Mouse (Mus musculus) intestine, embryonic 14.5 days (tissue): ENCODE data around the gene Nrros. TPM values are rescaled to one million over a fixed set of nuclear protein-coding genes. Genes with fewer than 3 reads are reported as not detected.

Experiments used
- ATAC-seq: fragments of 200-750 bp; cut with Nextera tagmentation; replicated peaks from 2 replicates; pipeline ENCODE4 v1.8.0; 2017; ENCODE audit warnings: low read depth, moderate number of reproducible peaks, moderate TSS enrichment, moderate library complexity; ENCODE audit not compliant: low FRiP score, low TSS enrichment
- DNase-seq: peaks from one replicate; pipeline ENCODE4 v3.0.0-alpha.2; 2018; ENCODE audit warnings: low spot score
- H3K27ac ChIP-seq: fragments of 300-500 bp; sonication (generic); 2 replicates; pipeline ENCODE4 v1.5.1; 2014; ENCODE audit warnings: low read depth, mild to moderate bottlenecking, control low read depth
- H3K27me3 ChIP-seq: fragments of 300-500 bp; sonication (generic); replicated peaks from 2 replicates; pipeline ENCODE4 v1.6.1; 2014; ENCODE audit warnings: low read length, control low read depth; ENCODE audit not compliant: control insufficient read depth, insufficient read depth
- H3K36me3 ChIP-seq: fragments of 300-500 bp; sonication (generic); 2 replicates; pipeline ENCODE4 v1.6.1; 2014; ENCODE audit warnings: low read length, control low read depth; ENCODE audit not compliant: control insufficient read depth, insufficient read depth
- H3K4me1 ChIP-seq: fragments of 300-500 bp; sonication (generic); replicated peaks from 2 replicates; pipeline ENCODE4 v1.6.1; 2014; ENCODE audit warnings: low read length, control low read depth, mixed read lengths; ENCODE audit not compliant: control insufficient read depth, insufficient read depth
- H3K4me2 ChIP-seq: fragments of 300-500 bp; sonication (generic); 2 replicates; pipeline ENCODE4 v1.6.1; 2014; ENCODE audit warnings: low read length
- H3K4me3 ChIP-seq: fragments of 300-500 bp; sonication (generic); 2 replicates; pipeline ENCODE4 v1.5.1; 2014; ENCODE audit warnings: low read depth, low read length, control low read depth, mixed read lengths
- H3K9ac ChIP-seq: fragments of 300-500 bp; sonication (generic); 2 replicates; pipeline ENCODE4 v1.6.1; 2014; ENCODE audit warnings: mild to moderate bottlenecking, low read length
- H3K9me3 ChIP-seq: fragments of 300-500 bp; sonication (generic); 2 replicates; pipeline ENCODE4 v1.6.1; 2016; ENCODE audit warnings: low read length, control low read depth; ENCODE audit not compliant: control insufficient read depth
- WGBS: fragments of 180-500 bp; shearing (Covaris S2); extraction: QIAGEN DNeasy Blood & Tissue Kit; methylation state at CpG from one replicate; pipeline ENCODE4 v1.1.7; 2014; 5-methylcytosine and 5-hydroxymethylcytosine counted together
- polyA plus RNA-seq: library from polyadenylated mRNA; unstranded; fragments of >200 nt; fragmentation: Nextera tagmentation; extraction: Ambion mirVana; gene quantifications from 2 replicates; pipeline ENCODE4 v1.2.1, GENCODE M21; 2014

Gene Nrros
- polyA plus RNA-seq, 1 experiment from 2014 or later, result 15.7 TPM

DNA sequence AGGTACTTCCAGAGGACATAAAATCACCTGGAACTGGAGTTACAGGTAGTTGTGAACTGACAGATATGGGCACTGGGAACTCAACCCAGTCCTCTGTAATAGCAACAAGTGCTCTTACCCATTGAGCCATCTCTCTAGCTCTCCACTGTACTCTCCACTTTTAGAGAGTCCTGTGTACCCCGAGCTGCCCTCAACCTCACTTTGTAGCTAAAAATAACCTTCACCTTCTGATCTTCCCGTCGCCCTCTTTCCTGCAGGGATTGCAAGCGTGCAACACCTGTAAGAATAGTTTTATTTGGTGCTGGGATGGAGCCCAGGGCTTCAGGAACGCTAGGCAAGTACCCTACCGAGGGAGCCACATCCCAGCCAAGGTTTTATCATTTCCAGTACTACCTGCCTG, 49.6 kb downstream of the Nrros start:
- H3K36me3 ChIP-seq, result no peaks in the 10 kb centered on the region
- 48% methylated on average over 6 of the region's 6 CpGs for WGBS
- DNase-seq (no peak), ATAC-seq (no peak)
- no peak overlapping the region for H3K27ac ChIP-seq
- no peak overlapping the region for H3K4me2 ChIP-seq
- H3K27me3 ChIP-seq, result no peaks in the 10 kb centered on the region
- H3K4me3 ChIP-seq, result no peak overlapping the region
- H3K9ac ChIP-seq, result no peak overlapping the region
- H3K9me3 ChIP-seq, result no peaks in the 10 kb centered on the region
- H3K4me1 ChIP-seq, result no peaks in the 10 kb centered on the region; the same call in 1 of the 2 replicates

GRCm38 (mm10) chr16:32114968-32115695, 50.3 kb downstream of the Nrros start:
- ATAC-seq (no peak), DNase-seq (peak; percentile 96)
- no peak overlapping the region for H3K4me3 ChIP-seq
- H3K27ac ChIP-seq, result no peak overlapping the region
- H3K4me1 ChIP-seq, result no peaks in the 10 kb centered on the region; the same call in 1 of the 2 replicates
- 15% methylated on average over 15 of the region's 15 CpGs for WGBS
- H3K36me3 ChIP-seq, result 0 out of 2 replicates have a peak, but pooled peaks cover 3% of the 10 kb centered on the region
- no peaks in the 10 kb centered on the region for H3K9me3 ChIP-seq
- H3K27me3 ChIP-seq, result no peaks in the 10 kb centered on the region
- H3K9ac ChIP-seq, result no peak overlapping the region
- H3K4me2 ChIP-seq, result 0 out of 2 replicates have a peak overlapping the region, but pooled peaks have one; percentile 5

DNA sequence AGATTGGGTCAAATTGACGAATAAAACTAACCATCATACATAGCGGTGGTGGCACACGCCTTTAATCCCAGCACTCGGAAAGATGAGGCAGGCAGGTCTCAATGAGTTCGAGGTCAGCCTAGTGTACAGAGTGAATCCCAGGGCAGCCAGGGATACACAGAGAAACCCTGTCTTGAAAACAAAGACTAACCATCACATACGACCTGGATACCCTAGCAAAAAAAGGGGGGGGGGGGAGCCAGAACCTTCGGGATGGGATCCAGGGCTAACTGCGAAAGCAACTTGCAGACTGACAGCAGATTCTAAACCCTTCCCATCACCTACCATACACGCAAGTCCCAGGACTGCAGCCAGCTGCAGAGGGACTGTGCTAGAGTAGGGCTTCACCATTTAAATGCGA, 51.0 kb downstream of the Nrros start:
- Histone ChIP-seq H3K9ac (no peak overlapping the region), H3K27ac (no peak overlapping the region), H3K4me3 (no peak overlapping the region), H3K4me2 (no peak overlapping the region), H3K27me3 (no peaks in the 10 kb centered on the region), H3K4me1 (no peaks in the 10 kb centered on the region; the same call in 1 of the 2 replicates), H3K36me3 (0 out of 2 replicates have a peak, but pooled peaks cover 4% of the 10 kb centered on the region), H3K9me3 (no peaks in the 10 kb centered on the region)
- DNase-seq, result no peak
- WGBS, result 82% methylated on average over 10 of the region's 10 CpGs
- no peak for ATAC-seq

- WGBS, result 64% methylated on average over 23 of the region's 23 CpGs
These were observed 51.7 kb downstream of the Nrros start for GRCm38 (mm10) chr16:32113541-32114218.

DNA sequence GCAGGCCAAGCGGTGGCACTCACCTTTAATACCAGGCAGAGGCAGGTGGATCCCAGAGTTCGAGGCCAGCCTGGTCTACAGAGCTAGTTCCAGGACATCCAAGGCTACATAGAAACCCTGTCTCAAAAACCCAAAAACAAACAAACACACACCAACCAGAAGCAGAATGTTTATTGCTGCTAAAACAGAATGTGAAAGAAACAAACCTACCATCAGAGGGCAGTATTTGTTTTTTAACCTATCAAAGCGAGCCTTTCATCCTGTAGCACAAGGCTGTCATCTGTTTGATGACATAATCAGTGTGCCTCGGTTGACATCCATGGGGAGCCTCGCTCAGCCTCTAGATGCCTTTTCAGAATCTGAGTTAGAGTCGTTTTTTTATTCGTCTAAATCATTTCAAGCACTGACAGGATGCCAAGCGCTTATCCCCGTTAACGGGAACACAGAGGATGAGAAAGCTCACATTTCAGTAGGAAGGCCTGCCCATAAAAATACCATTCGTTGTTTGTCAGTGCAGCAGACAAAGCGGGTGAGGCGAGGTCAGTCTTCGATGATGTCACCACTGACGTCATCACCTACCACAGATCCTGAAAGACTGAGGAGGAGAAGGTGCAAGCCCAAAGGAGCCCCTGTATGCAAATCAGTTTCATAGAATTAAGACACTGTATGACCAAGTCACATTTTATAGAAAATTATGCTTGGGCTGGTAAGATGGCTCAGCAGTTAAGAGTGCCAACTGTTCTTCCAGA, 54.3 kb downstream of the Nrros start:
- Histone ChIP-seq H3K4me2 (no peak overlapping the region), H3K4me3 (no peak overlapping the region), H3K4me1 (no peaks in the 10 kb centered on the region; the same call in 1 of the 2 replicates), H3K27me3 (no peaks in the 10 kb centered on the region), H3K9me3 (no peaks in the 10 kb centered on the region), H3K27ac (no peak overlapping the region), H3K36me3 (peaks cover 27% of the 10 kb centered on the region), H3K9ac (no peak overlapping the region)
- ATAC-seq, result no peak
- DNase-seq, result no peak
- 70% methylated on average over 15 of the region's 15 CpGs for WGBS

More at GRCm38 (mm10) chr16:32113541-32114218, 51.7 kb downstream of the Nrros start:
- H3K36me3 ChIP-seq, result peaks cover 9% of the 10 kb centered on the region; the same call in 1 of the 2 replicates
- no peaks in the 10 kb centered on the region for H3K9me3 ChIP-seq
- H3K4me1 ChIP-seq, result no peaks in the 10 kb centered on the region; the same call in 1 of the 2 replicates
- no peak for DNase-seq
- H3K4me2 ChIP-seq, result no peak overlapping the region
- 0 out of 2 replicates have a peak, but pooled peaks have one; percentile 36 for ATAC-seq
- no peak overlapping the region for H3K27ac ChIP-seq
- H3K9ac ChIP-seq, result no peak overlapping the region
- no peak overlapping the region for H3K4me3 ChIP-seq
- no peaks in the 10 kb centered on the region for H3K27me3 ChIP-seq

DNA sequence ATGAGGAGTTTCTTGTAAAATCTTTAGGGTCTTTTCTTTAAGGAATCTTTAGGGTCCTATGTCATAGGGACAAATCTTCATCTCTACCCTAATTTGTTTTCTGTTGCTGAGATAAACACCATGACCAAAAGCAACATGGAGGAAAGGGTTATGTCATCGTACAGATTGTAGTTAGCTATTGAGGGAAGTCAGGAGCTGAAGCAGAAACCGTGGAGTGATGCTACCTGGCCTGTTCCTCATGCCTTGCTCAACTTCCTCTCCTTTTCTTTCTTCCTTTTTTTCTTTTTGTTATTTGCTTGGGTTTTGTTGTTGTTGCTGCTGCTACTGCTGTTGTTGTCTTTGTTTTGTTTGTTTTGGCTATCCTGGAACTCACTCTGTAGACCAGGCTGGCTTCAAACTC, 56.8 kb downstream of the Nrros start:
- WGBS, result 81% methylated on average over 2 of the region's 2 CpGs
- H3K4me1 ChIP-seq, result no peaks in the 10 kb centered on the region

DNA sequence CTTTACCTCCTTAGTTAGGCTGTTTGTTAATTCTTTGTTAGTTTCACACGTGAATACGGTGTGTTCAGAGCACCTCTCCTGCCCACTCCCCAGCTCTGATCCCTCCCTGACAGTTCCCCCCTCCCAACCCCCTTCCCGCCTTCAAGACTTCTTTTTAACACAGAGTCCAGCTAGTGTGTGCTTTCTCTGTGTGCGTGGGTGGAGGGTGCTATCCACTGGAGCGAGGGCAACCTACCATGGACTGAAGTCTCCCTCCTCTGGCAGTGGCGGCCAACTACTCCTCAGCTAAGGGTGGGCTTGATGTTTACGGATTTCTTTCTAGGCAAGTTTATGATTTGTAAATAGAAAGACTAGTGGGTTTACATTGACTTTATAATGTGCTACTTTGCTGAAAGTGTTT, 57.2 kb downstream of the Nrros start:
- H3K4me3 ChIP-seq, result no peak overlapping the region
- WGBS, result 85% methylated on average over 7 of the region's 7 CpGs
- no peak overlapping the region for H3K4me2 ChIP-seq
- H3K36me3 ChIP-seq, result peaks cover 41% of the 10 kb centered on the region
- H3K9me3 ChIP-seq, result no peaks in the 10 kb centered on the region
- no peaks in the 10 kb centered on the region for H3K4me1 ChIP-seq
- H3K27ac ChIP-seq, result no peak overlapping the region
- ATAC-seq (no peak), DNase-seq (no peak)
- no peak overlapping the region for H3K9ac ChIP-seq
- no peaks in the 10 kb centered on the region for H3K27me3 ChIP-seq

More for the DNA sequence above, 56.8 kb downstream of the Nrros start:
- Histone ChIP-seq H3K27ac (no peak overlapping the region), H3K36me3 (peaks cover 37% of the 10 kb centered on the region), H3K27me3 (no peaks in the 10 kb centered on the region), H3K4me2 (no peak overlapping the region), H3K4me3 (no peak overlapping the region), H3K9ac (no peak overlapping the region), H3K9me3 (no peaks in the 10 kb centered on the region)
- DNase-seq (no peak), ATAC-seq (no peak)

- Histone ChIP-seq H3K4me1 (no peaks in the 10 kb centered on the region), H3K27me3 (no peaks in the 10 kb centered on the region), H3K9me3 (no peaks in the 10 kb centered on the region), H3K36me3 (peaks cover 47% of the 10 kb centered on the region), H3K27ac (no peak overlapping the region), H3K9ac (no peak overlapping the region), H3K4me2 (no peak overlapping the region), H3K4me3 (no peak overlapping the region)
- DNase-seq, result no peak
- WGBS, result 89% methylated on average over 12 of the region's 12 CpGs
- no peak for ATAC-seq
These were observed 57.9 kb downstream of the Nrros start for GRCm38 (mm10) chr16:32107342-32108045.
